Mouse (Mus musculus) olfactory bulb, adult 2 months (tissue): ENCODE results near the gene Rps5. TPM values are rescaled to one million over a fixed set of nuclear protein-coding genes. Genes with fewer than 3 reads are reported as not detected.
"Not testable (repeated sequence)": the region's sequence is repeated elsewhere in the genome, so short reads cannot be mapped to it uniquely, and the experiment has no call there.

Experiments
- H3K27ac ChIP-seq: fragments of 200-500 bp; 2 replicates; pipeline ENCODE4 v1.5.1; 2012; ENCODE audit warnings: low read depth, low read length; ENCODE audit not compliant: insufficient read depth
- H3K4me1 ChIP-seq: fragments of 200-500 bp; 2 replicates; pipeline ENCODE4 v1.6.1; 2012; ENCODE audit warnings: low read length; ENCODE audit not compliant: control insufficient read depth, insufficient read depth
- H3K4me3 ChIP-seq: fragments of 200-500 bp; 2 replicates; pipeline ENCODE4 v1.5.1; 2012; ENCODE audit warnings: mild to moderate bottlenecking, low read depth, low read length, moderate library complexity; ENCODE audit not compliant: insufficient read depth
- CTCF ChIP-seq: fragments of 200-500 bp; IDR thresholded peaks from 2 replicates; pipeline ENCODE4 v1.5.1; 2012; ENCODE audit warnings: low read depth, mild to moderate bottlenecking, low read length, moderate library complexity; ENCODE audit not compliant: insufficient read depth
- POLR2A ChIP-seq: fragments of 200-500 bp; IDR thresholded peaks from 2 replicates; pipeline ENCODE4 v1.6.1; 2012; ENCODE audit warnings: mild to moderate bottlenecking, low read depth, low read length, moderate library complexity; ENCODE audit not compliant: insufficient read depth
- WGBS: fragments of 180-500 bp; shearing (Covaris S2); methylation state at CpG from one replicate; pipeline ENCODE4 v1.1.7; 2018; 5-methylcytosine and 5-hydroxymethylcytosine counted together
- polyA plus RNA-seq: library from polyadenylated mRNA; stranded (reverse); fragments of >200 nt; gene quantifications from 2 replicates; pipeline ENCODE4 v1.2.4, GENCODE M21; 2012; ENCODE audit warnings: low replicate concordance; ENCODE audit not compliant: missing spikeins, insufficient read depth, insufficient read length

The Rps5 gene
- polyA plus RNA-seq, 1 experiment = not detected

DNA sequence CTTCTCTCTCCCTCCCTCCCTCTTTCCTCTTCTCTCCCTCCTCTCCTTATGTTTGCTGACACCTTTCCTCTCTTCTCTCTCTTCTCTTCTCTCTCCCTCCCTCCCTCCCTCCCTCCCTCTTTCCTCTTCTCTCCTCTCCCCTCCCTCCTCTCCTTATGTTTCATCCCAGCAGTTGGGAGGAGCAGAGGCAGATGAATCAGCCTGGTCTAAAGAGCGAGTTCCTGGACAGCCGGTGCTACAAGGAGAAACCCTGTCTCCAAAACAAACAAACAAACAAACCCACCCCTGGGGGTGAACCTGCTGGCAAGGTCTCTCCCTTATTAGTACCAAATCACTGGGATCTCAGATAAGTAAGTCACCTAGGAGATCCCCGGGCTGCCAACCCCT is 779 bp upstream of the Rps5 start:
- peak overlapping the region; percentile 74 for H3K4me3 ChIP-seq
- peak overlapping the region; percentile 93 for H3K27ac ChIP-seq
- WGBS = 0% methylated on average over 3 of the region's 3 CpGs
- H3K4me1 ChIP-seq = peaks cover 2% of the 10 kb centered on the region; the same call in 1 of the 2 replicates
- TF ChIP-seq CTCF (no peak), POLR2A (no peak)

DNA sequence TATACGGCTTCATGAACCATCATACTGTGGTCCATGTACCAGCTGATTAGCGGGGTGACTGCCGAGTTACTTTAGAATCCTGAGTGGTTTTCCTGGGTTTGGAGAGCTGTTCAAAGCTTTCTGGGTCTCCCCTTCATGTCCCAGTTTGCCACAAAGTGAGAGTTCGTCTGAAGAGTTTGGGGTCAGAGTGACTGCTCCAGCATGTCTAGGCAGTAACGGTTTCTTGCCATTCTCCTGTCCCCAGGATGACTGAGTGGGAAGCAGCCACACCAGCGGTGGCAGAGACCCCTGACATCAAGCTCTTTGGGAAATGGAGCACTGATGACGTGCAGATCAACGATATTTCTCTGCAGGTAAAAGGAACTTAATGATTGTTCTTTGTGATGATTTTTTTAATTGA is 639 bp downstream of the Rps5 start:
- 2% methylated on average over 8 of the region's 8 CpGs for WGBS
- H3K4me1 ChIP-seq = peaks cover 3% of the 10 kb centered on the region; the same call in 1 of the 2 replicates
- no peak overlapping the region for H3K27ac ChIP-seq
- TF ChIP-seq CTCF = no peak
- H3K4me3 ChIP-seq = peak overlapping the region; percentile 63

DNA sequence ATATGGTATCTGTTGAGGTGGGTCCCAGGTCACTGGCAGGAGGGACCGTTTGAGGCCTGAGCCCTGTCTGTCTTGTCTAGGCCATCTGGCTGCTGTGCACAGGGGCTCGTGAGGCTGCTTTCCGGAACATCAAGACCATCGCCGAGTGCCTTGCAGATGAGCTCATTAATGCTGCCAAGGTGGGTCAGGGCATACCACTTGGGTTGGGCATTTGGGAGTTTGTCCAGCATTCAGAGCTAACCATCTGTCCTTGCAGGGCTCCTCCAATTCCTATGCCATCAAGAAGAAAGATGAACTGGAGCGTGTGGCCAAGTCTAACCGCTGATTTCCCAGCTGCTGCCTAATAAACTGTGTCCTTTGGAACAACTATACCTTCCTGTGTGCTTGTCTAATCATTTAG is 4.2 kb downstream of the Rps5 start:
- no peak for TF ChIP-seq CTCF
- no peak for TF ChIP-seq POLR2A
- H3K4me3 ChIP-seq = no peak overlapping the region
- 82% methylated on average over 7 of the region's 7 CpGs for WGBS
- peaks cover 12% of the 10 kb centered on the region for H3K4me1 ChIP-seq
- no peak overlapping the region for H3K27ac ChIP-seq

DNA sequence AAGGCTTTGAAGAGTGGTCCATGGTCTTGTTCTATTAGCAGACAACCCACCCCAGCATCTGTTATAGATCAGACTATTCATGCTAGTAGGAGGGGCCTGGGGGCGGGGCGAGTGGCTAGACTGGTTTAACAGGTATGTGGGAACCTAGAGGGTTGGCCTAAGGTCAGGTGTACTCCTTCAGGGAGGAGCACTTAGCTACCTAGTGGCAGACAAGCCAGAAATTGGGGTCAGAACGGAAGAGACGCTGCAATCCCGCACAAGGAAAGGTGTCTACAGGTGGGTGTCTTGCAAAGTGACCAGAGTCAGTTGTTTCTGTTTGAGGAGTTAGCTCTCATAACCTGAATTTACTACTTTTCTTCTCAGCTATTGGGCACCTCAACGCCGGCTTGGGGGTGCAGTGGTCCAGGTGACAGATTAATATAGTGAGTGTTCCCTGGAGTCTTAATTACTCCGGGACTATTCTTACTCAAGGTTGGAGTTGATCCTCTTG is 5.1 kb downstream of the Rps5 start, which contains the start of gene Rnf225:
Gene Rnf225, plus strand, starts transcription at position 226 of the 490 bp plus-strand sequence.
- Histone ChIP-seq H3K27ac (no peak within 1 kb of the TSS), H3K4me3 (peak within 1 kb of the TSS; percentile 18), H3K4me1 (peaks cover 12% of the 10 kb centered on the region)
- no peak for TF ChIP-seq POLR2A
- no peak for TF ChIP-seq CTCF
- WGBS = 43% methylated on average over 8 of the region's 8 CpGs

DNA sequence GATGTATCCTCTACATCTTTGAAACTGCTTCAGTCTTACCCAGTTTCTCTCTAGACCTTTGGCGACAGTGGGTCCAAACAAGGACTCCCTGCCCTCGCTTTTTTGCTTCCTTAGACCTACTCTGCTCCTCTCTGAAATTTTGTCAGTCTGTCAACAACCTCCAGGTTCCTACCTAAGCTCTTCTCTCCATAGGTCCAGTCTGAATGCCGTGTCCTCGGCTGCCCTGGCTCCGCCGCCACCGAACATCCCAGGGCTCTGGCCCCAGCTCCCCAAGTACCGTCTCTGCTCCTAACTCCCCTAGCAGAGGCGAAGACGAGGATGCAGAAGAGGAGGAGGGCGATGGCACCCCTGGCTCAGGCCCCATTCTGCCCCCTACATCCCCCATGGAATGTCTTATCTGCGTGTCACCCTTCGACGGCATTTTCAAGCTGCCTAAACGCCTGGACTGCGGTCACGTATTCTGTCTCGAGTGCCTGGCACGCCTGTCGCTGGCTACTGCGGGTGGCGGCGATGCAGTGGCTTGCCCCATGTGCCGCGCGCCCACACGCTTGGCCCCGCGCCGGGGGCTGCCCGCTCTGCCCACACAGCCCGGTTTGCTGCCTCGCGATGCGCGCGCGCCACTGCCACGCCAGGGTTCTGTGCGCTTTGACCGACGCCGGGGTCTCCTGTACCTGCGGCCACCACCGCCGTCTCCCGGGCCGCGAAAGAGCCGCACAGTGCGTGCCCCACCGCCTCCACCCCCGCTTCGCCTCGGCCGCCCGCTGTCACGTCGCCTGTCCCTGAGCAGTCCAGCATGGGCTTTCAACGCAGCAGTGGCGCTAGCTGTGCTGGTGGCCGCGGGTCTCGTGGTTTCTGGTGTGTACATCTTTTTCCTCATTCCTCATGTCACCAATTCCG is 5.9 kb downstream of the Rps5 start:
- WGBS = 9% methylated on average over 65 of the region's 65 CpGs
- TF ChIP-seq CTCF = peak; percentile 14; the same call in 1 of the 2 replicates
- TF ChIP-seq POLR2A = no peak
- peak overlapping the region; percentile 18 for H3K4me3 ChIP-seq
- no peak overlapping the region for H3K27ac ChIP-seq
- H3K4me1 ChIP-seq = peaks cover 10% of the 10 kb centered on the region; the same call in 1 of the 2 replicates

DNA sequence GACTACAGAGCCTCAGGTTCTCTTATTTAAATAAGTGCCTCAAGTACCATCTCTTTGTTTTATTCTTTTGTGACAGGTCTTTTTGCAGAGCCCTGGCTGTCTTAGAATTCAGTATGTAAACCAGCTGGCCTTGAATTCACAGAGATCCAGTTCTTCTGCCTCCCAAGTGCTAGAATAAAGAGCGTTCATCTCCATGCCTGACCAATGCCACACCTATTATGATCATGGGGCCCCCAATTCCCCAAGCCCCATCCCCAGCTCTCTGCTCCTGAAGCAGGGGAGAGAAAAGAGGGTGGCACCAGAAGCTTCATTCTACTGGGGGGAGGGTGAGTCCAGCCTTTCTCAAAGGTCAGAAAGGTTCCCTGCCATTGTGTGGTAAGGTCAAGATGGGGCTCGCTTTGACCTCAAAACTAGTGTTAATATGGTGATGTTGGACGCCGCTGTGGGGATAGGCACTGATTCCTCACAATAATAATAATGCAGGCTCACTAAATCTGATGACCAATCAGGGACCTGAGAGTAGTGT is 11.6 kb downstream of the Rps5 start:
- Histone ChIP-seq H3K4me1 (no peaks in the 10 kb centered on the region), H3K27ac (no peak overlapping the region), H3K4me3 (no peak overlapping the region)
- WGBS = 77% methylated on average over 4 of the region's 4 CpGs
- TF ChIP-seq CTCF (no peak), POLR2A (no peak)

DNA sequence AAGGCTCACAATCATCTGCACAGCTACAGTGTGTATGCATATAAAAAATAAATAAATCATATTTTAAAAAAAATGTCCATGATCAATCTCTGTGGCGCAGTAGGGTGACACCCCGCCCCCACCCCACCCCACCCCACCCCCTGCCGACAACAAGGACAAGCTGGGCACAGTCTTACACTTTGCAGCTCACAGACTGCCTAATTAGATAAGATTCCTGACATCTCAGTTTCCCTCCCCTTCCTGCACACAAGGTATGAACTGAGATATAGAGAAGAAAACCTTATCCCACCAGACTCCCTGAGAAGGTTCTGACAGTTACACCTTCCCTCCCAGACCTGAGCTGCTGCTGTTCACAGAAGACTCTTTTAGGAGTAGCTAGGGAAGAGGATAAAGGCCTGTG is 12.7 kb downstream of the Rps5 start:
- no peak overlapping the region for H3K27ac ChIP-seq
- 77% methylated on average over 3 of the region's 3 CpGs for WGBS
- H3K4me3 ChIP-seq = no peak overlapping the region
- TF ChIP-seq CTCF (no peak), POLR2A (no peak)
- H3K4me1 ChIP-seq = no peaks in the 10 kb centered on the region

DNA sequence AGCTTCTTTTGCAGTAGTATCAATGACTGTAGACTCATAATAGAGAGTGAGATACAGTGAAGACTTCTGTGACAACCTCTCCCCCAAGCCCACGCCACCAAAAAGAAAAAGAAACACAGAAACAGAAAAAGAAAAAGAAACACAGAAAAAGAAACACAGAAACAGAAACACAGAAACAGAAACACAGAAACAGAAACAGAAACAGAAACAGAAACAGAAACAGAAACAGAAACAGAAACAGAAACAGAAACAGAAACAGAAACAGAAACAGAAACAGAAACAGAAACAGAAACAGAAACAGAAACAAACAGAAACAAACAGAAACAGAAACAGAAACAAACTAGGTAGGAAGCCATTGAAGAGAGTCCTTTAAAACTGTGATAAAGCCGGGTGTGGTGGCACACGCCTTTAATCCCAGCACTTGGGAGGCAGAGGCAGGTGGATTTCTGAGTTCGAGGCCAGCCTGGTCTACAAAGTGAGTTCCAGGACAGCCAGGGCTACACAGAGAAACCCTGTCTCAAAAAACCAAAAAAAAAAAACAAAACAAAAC is 15.2 kb downstream of the Rps5 start:
- WGBS = 91% methylated on average over 4 of the region's 4 CpGs
- H3K4me1 ChIP-seq, H3K4me3 ChIP-seq, H3K27ac ChIP-seq: not testable (repeated sequence)

DNA sequence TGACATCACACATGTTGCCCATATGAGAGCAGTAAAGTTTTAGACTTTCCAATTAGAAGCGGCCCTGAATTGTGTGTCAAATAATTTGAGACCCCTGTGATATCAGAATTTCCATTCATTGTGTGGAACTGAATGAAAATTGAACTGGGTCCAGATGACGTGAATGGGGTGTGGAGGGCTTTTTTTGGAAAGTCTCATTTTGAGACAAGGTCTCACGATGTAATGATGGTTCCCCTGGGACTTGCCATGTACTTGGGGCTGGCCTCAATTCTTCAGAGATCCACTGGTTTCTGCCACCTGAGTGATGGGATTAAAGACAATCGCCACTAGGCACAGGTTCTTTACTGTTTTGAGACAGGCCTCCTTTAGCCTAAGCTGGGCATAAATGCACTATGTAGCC is 18.5 kb downstream of the Rps5 start:
- Histone ChIP-seq H3K27ac (no peak overlapping the region), H3K4me3 (no peak overlapping the region), H3K4me1 (no peaks in the 10 kb centered on the region)
- TF ChIP-seq POLR2A (no peak), CTCF (no peak)
- 80% methylated on average over 4 of the region's 4 CpGs for WGBS
